Mouse (Mus musculus): ENCODE results near the gene Kif28. TPM values are rescaled to one million over a fixed set of nuclear protein-coding genes. Genes with fewer than 3 reads are reported as not detected.

The Kif28 gene
- polyA plus RNA-seq, 1 experiment from 2014 or later, result not detected

- DNase-seq (peak; percentile 53), ATAC-seq (ENCODE audit: low FRiP score, low TSS enrichment) (0 out of 2 replicates have a peak, but pooled peaks have one; percentile 38)
- H3K4me1 ChIP-seq (ENCODE audit: control insufficient read depth, insufficient read depth, low read length), result peaks cover 22% of the 10 kb centered on the region; the same call in 1 of the 2 replicates
- H3K4me2 ChIP-seq (ENCODE audit: low read length), result peak overlapping the region; percentile 71
- WGBS, result 19% methylated on average over 12 of the region's 12 CpGs
- peak overlapping the region; percentile 89 for H3K27ac ChIP-seq (replicated peaks; ENCODE audit: low read depth, low read length)
- no peaks in the 10 kb centered on the region for H3K9me3 ChIP-seq (ENCODE audit: control insufficient read depth, low read length)
- no peaks in the 10 kb centered on the region for H3K27me3 ChIP-seq (ENCODE audit: control insufficient read depth, insufficient read depth, low read length)
- peak overlapping the region; percentile 85 for H3K9ac ChIP-seq (replicated peaks; ENCODE audit: low read length)
- peaks cover 15% of the 10 kb centered on the region for H3K36me3 ChIP-seq (ENCODE audit: control insufficient read depth, insufficient read depth, low read length)
- peak overlapping the region; percentile 70 for H3K4me3 ChIP-seq (replicated peaks; ENCODE audit: low read depth, low read length)
These were observed 76.1 kb downstream of the Kif28 start for GRCm38 (mm10) chr1:179668836-179669537.

GRCm38 (mm10) chr1:179668013-179668805, 76.9 kb downstream of the Kif28 start, which contains the start of gene Sccpdh:
TSS of gene Sccpdh (plus strand) at chr1:179668210.
- Histone ChIP-seq H3K4me3 (replicated peaks; ENCODE audit: low read depth, low read length) (peak within 1 kb of the TSS; percentile 70), H3K9me3 (ENCODE audit: control insufficient read depth, low read length) (no peaks in the 10 kb centered on the region), H3K36me3 (ENCODE audit: control insufficient read depth, insufficient read depth, low read length) (peaks cover 8% of the 10 kb centered on the region; the same call in 1 of the 2 replicates), H3K4me1 (ENCODE audit: control insufficient read depth, insufficient read depth, low read length) (peaks cover 22% of the 10 kb centered on the region; the same call in 1 of the 2 replicates), H3K27me3 (ENCODE audit: control insufficient read depth, insufficient read depth, low read length) (no peaks in the 10 kb centered on the region), H3K27ac (replicated peaks; ENCODE audit: low read depth, low read length) (peak within 1 kb of the TSS; percentile 89), H3K4me2 (ENCODE audit: low read length) (peak within 1 kb of the TSS; percentile 71), H3K9ac (replicated peaks; ENCODE audit: low read length) (peak within 1 kb of the TSS; percentile 85)
- peak; percentile 92 for DNase-seq
- WGBS, result under 1% methylated on average over 84 of the region's 84 CpGs
- ATAC-seq (ENCODE audit: low FRiP score, low TSS enrichment), result peak; percentile 94

DNA sequence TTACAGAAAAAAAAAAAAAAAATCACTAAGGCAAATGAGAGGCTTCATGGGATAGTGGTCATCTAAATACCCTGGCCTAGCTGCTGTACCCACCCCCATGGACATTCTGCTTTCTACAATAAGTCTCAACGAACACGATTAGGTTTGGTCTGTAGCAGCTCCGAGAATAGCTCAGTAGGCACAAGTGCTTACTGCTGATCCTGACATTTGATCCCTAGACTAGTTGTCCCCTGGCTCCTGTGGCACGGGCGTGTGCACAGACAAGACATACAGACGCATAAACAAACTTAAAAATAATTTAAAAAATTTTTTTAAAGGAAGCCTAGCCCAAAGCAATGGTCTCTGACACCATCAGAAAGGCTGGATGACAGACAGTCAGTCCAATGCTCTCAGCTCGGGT, 77.6 kb downstream of the Kif28 start:
- 0 out of 2 replicates have a peak, but pooled peaks have one; percentile 1 for ATAC-seq (ENCODE audit: low FRiP score, low TSS enrichment)
- Histone ChIP-seq H3K4me1 (ENCODE audit: control insufficient read depth, insufficient read depth, low read length) (peaks cover 22% of the 10 kb centered on the region; the same call in 1 of the 2 replicates), H3K36me3 (ENCODE audit: control insufficient read depth, insufficient read depth, low read length) (peaks cover 4% of the 10 kb centered on the region; the same call in 1 of the 2 replicates), H3K4me2 (ENCODE audit: low read length) (peak overlapping the region; percentile 71), H3K9ac (replicated peaks; ENCODE audit: low read length) (peak overlapping the region; percentile 85), H3K4me3 (replicated peaks; ENCODE audit: low read depth, low read length) (peak overlapping the region; percentile 70), H3K9me3 (ENCODE audit: control insufficient read depth, low read length) (no peaks in the 10 kb centered on the region), H3K27me3 (ENCODE audit: control insufficient read depth, insufficient read depth, low read length) (no peaks in the 10 kb centered on the region), H3K27ac (replicated peaks; ENCODE audit: low read depth, low read length) (peak overlapping the region; percentile 89)
- no peak for DNase-seq
- under 1% methylated on average over 7 of the region's 7 CpGs for WGBS

DNA sequence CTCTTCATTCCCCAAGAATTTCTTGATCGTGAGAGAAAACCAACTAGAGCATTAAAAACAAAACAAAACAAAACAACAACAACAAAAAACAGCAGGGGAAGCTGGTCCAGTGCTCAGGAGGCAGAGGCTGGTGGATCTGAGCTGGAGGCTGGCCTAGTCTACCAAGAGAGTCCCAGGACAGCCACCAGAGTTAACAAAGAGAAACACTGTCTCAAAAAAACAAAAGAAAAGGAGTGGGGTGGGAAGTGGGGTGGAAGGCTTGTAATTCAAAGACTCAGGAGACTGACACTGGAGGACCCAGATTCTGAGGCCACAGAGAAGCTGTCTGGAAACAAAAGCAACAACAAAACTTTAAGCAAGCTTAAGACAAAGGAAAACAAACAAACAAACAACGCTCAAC, 78.1 kb downstream of the Kif28 start:
- ATAC-seq (ENCODE audit: low FRiP score, low TSS enrichment) (no peak), DNase-seq (no peak)
- Histone ChIP-seq H3K9me3 (ENCODE audit: control insufficient read depth, low read length) (no peaks in the 10 kb centered on the region), H3K27me3 (ENCODE audit: control insufficient read depth, insufficient read depth, low read length) (no peaks in the 10 kb centered on the region), H3K9ac (replicated peaks; ENCODE audit: low read length) (0 out of 2 replicates have a peak overlapping the region, but pooled peaks have one; percentile 7), H3K4me2 (ENCODE audit: low read length) (peak overlapping the region; percentile 71), H3K27ac (replicated peaks; ENCODE audit: low read depth, low read length) (no peak overlapping the region), H3K4me1 (ENCODE audit: control insufficient read depth, insufficient read depth, low read length) (peaks cover 22% of the 10 kb centered on the region; the same call in 1 of the 2 replicates), H3K4me3 (replicated peaks; ENCODE audit: low read depth, low read length) (peak overlapping the region; percentile 70), H3K36me3 (ENCODE audit: control insufficient read depth, insufficient read depth, low read length) (no peaks in the 10 kb centered on the region)
- WGBS, result 55% methylated on average over 2 of the region's 2 CpGs

DNA sequence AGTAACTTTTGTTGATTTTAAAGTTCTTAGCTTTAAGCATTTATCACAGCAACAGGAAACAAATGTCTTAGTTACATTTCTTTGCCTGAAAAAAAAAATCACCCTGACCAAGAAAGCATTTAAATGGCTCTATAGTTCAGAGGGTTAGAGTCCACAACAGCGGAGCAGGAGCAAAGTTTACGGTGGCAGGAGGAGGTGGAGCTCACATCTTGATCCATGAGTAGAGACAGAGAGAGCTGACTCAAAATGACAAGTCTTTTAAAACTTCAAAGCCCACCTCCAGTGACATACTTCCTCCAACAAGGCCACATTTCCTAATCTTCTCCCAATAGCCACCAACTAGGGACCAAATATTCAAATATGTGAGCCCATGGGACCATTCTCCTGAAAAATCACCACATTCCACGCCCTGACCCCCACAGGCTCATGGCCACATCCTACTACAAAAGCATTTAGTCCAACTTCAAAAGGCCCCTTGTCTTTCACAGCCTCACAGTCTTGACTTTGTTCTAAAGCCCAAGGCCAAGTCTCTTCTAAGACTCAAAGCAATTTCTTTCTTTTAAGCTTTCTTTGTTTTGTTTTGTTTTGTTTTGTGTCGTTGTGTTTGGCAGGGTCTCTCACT, 80.7 kb downstream of the Kif28 start:
- no peaks in the 10 kb centered on the region for H3K9me3 ChIP-seq (ENCODE audit: control insufficient read depth, low read length)
- H3K4me3 ChIP-seq (replicated peaks; ENCODE audit: low read depth, low read length), result no peak overlapping the region
- H3K36me3 ChIP-seq (ENCODE audit: control insufficient read depth, insufficient read depth, low read length), result no peaks in the 10 kb centered on the region
- no peaks in the 10 kb centered on the region for H3K27me3 ChIP-seq (ENCODE audit: control insufficient read depth, insufficient read depth, low read length)
- no peak overlapping the region for H3K27ac ChIP-seq (replicated peaks; ENCODE audit: low read depth, low read length)
- 36% methylated on average over 4 of the region's 4 CpGs for WGBS
- no peak overlapping the region for H3K9ac ChIP-seq (replicated peaks; ENCODE audit: low read length)
- peaks cover 15% of the 10 kb centered on the region; the same call in 1 of the 2 replicates for H3K4me1 ChIP-seq (ENCODE audit: control insufficient read depth, insufficient read depth, low read length)
- no peak for ATAC-seq (ENCODE audit: low FRiP score, low TSS enrichment)
- H3K4me2 ChIP-seq (ENCODE audit: low read length), result no peak overlapping the region
- no peak for DNase-seq

- no peak for ATAC-seq (ENCODE audit: low FRiP score, low TSS enrichment)
- no peak overlapping the region for H3K27ac ChIP-seq (replicated peaks; ENCODE audit: low read depth, low read length)
- no peak overlapping the region for H3K9ac ChIP-seq (replicated peaks; ENCODE audit: low read length)
- 0 out of 2 replicates have a peak, but pooled peaks cover 7% of the 10 kb centered on the region for H3K4me1 ChIP-seq (ENCODE audit: control insufficient read depth, insufficient read depth, low read length)
- H3K36me3 ChIP-seq (ENCODE audit: control insufficient read depth, insufficient read depth, low read length), result no peaks in the 10 kb centered on the region
- DNase-seq, result no peak
- no peaks in the 10 kb centered on the region for H3K9me3 ChIP-seq (ENCODE audit: control insufficient read depth, low read length)
- H3K27me3 ChIP-seq (ENCODE audit: control insufficient read depth, insufficient read depth, low read length), result no peaks in the 10 kb centered on the region
- no peak overlapping the region for H3K4me3 ChIP-seq (replicated peaks; ENCODE audit: low read depth, low read length)
- H3K4me2 ChIP-seq (ENCODE audit: low read length), result no peak overlapping the region
- 95% methylated on average over 5 of the region's 5 CpGs for WGBS
These were observed 82.0 kb downstream of the Kif28 start for GRCm38 (mm10) chr1:179663065-179663464.

- ATAC-seq (ENCODE audit: low FRiP score, low TSS enrichment), result no peak
- H3K27me3 ChIP-seq (ENCODE audit: control insufficient read depth, insufficient read depth, low read length), result no peaks in the 10 kb centered on the region
- no peaks in the 10 kb centered on the region for H3K9me3 ChIP-seq (ENCODE audit: control insufficient read depth, low read length)
- WGBS, result 78% methylated on average over 5 of the region's 5 CpGs
- H3K4me1 ChIP-seq (ENCODE audit: control insufficient read depth, insufficient read depth, low read length), result no peaks in the 10 kb centered on the region
- no peak for DNase-seq
- H3K4me2 ChIP-seq (ENCODE audit: low read length), result no peak overlapping the region
- H3K27ac ChIP-seq (replicated peaks; ENCODE audit: low read depth, low read length), result no peak overlapping the region
- H3K4me3 ChIP-seq (replicated peaks; ENCODE audit: low read depth, low read length), result no peak overlapping the region
- no peak overlapping the region for H3K9ac ChIP-seq (replicated peaks; ENCODE audit: low read length)
- H3K36me3 ChIP-seq (ENCODE audit: control insufficient read depth, insufficient read depth, low read length), result no peaks in the 10 kb centered on the region
These were observed 93.8 kb downstream of the Kif28 start for GRCm38 (mm10) chr1:179651224-179651623.

DNA sequence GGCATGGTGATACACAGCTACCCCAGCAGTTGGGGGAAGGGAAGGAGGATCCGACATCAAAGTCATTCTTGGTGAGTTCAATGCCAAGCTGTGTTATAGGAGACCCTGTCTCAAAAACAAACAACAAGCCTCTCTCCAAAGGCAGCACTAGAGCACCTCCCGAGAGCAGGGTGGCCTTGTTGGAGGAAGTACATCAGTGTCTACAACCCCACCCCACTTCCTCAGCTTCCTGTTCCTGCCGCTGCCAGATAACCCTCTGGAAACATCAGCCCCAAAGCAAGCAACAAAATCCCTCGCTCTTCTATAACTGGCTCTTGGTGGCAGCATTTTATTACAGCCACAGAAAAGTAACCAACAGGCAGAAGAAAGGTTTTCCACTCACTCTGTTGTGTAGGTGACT, 94.8 kb downstream of the Kif28 start:
- Histone ChIP-seq H3K4me1 (ENCODE audit: control insufficient read depth, insufficient read depth, low read length) (no peaks in the 10 kb centered on the region), H3K4me2 (ENCODE audit: low read length) (no peak overlapping the region), H3K27ac (replicated peaks; ENCODE audit: low read depth, low read length) (no peak overlapping the region), H3K9me3 (ENCODE audit: control insufficient read depth, low read length) (no peaks in the 10 kb centered on the region), H3K9ac (replicated peaks; ENCODE audit: low read length) (no peak overlapping the region), H3K27me3 (ENCODE audit: control insufficient read depth, insufficient read depth, low read length) (no peaks in the 10 kb centered on the region), H3K4me3 (replicated peaks; ENCODE audit: low read depth, low read length) (no peak overlapping the region), H3K36me3 (ENCODE audit: control insufficient read depth, insufficient read depth, low read length) (no peaks in the 10 kb centered on the region)
- 88% methylated on average over 4 of the region's 4 CpGs for WGBS
- DNase-seq, result no peak
- no peak for ATAC-seq (ENCODE audit: low FRiP score, low TSS enrichment)
